Mouse (Mus musculus) liver, embryonic 14 days (tissue): Measurements from ENCODE around the gene Pigp. TPM values are rescaled to one million over a fixed set of nuclear protein-coding genes. Genes with fewer than 3 reads are reported as not detected.

Experiments
- polyA plus RNA-seq: library from polyadenylated mRNA; depleted of rRNA; stranded (reverse); fragments of >200 nt; gene quantifications from 2 replicates; pipeline ENCODE4 v1.2.3, GENCODE M21; 2012; rRNA removed

Pigp gene
- polyA plus RNA-seq, result 23.0 and 25.2 TPM in 2 replicates

GRCm38 (mm10) chr16:94371301-94371931, at the start of gene Pigp:
TSS of gene Pigp (minus strand) at chr16:94371842.

GRCm38 (mm10) chr16:94370173-94370914, 1.3 kb downstream of the Pigp start, which contains the start of gene Ttc3:
TSS of gene Ttc3 (plus strand) at chr16:94370618.

GRCm38 (mm10) chr16:94327781-94328711, 43.6 kb downstream of the Pigp start, which contains the start of gene Ripply3:
TSS of gene Ripply3 (plus strand) at chr16:94328420.

GRCm38 (mm10) chr16:94313229-94314030, 58.2 kb downstream of the Pigp start, which contains the start of gene Hlcs:
TSS of gene Hlcs (minus strand) at chr16:94313571.

Other genes starting within 250 kb of the Pigp start
- 1.7 and 1.9 TPM in 2 replicates for gene Hlcs, start 58.3 kb downstream of the Pigp start, polyA plus RNA-seq
- 0.78 and 0.93 TPM in 2 replicates for gene Ripply3, start 43.4 kb downstream of the Pigp start, polyA plus RNA-seq
- 9.9 and 10.4 TPM in 2 replicates for gene Ttc3, start 1.2 kb downstream of the Pigp start, polyA plus RNA-seq
- 11.9 and 15.5 TPM in 2 replicates for gene Vps26c, start 155.0 kb upstream of the Pigp start, polyA plus RNA-seq
- gene Dyrk1a, start 198.2 kb upstream of the Pigp start, polyA plus RNA-seq, result 9.3 and 10.7 TPM in 2 replicates